Mouse (Mus musculus): ENCODE measurements around the gene Siah1a. TPM values are rescaled to one million over a fixed set of nuclear protein-coding genes. Genes with fewer than 3 reads are reported as not detected.

The Siah1a gene
- 38.6 and 41.6 TPM in 2 replicates for polyA plus RNA-seq (2015; fragmentation: Nextera tagmentation; extraction: Ambion mirVana)

DNA sequence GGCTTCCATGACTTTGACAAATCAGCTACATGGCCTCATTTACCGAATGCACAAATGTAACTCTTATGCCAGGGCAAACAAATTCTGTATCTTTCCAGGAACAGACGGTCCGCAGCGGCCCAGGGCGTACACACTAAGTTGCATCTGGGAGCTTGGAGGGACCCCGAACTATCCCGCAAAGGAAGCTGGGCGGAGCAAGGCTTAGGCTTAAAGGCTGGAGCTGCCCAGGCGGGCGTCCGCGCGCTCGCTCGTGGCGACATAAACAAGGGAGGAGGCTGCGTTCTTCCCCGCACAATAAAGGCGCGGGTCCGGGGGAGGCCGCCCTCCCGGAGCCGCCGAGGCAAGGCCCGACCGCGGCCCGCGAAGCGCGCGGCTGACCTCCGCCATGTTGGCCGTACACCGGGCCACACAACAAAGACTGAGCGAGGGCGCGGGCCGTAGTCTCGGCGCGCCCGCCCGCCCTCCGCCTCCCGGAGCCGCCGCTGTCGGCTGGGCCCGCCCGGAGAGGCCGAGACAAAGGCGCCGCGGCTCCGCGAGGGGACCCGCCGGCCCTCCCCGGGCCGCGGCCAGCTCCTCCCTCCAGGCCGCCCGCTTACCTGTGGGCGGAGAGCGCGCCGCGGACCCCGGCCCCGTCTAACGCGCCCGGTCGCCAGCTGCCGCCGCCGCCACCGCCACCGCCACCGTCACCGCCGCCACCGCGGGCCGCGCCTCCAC lies at the start of gene Siah1a, which contains the start of gene Gm10638:
Siah1a (minus strand) TSS at position 714 of the 714 bp plus-strand sequence.
Gm10638 (plus strand) TSS at position 479 of the 714 bp plus-strand sequence.
- Histone ChIP-seq H3K4me3 (peak within 1 kb of the TSS; percentile 87), H3K4me2 (peak within 1 kb of the TSS; percentile 62), H3K27ac (peak within 1 kb of the TSS; percentile 97), H3K9me3 (no peaks in the 10 kb centered on the region), H3K9ac (peak within 1 kb of the TSS; percentile 92), H3K4me1 (peaks cover 7% of the 10 kb centered on the region), H3K27me3 (no peaks in the 10 kb centered on the region), H3K36me3 (no peaks in the 10 kb centered on the region)
- ATAC-seq (ENCODE audit: insufficient number of reproducible peaks, low FRiP score, low TSS enrichment, low read depth) = peak; percentile 70
- under 1% methylated on average over 64 of the region's 88 CpGs for WGBS

DNA sequence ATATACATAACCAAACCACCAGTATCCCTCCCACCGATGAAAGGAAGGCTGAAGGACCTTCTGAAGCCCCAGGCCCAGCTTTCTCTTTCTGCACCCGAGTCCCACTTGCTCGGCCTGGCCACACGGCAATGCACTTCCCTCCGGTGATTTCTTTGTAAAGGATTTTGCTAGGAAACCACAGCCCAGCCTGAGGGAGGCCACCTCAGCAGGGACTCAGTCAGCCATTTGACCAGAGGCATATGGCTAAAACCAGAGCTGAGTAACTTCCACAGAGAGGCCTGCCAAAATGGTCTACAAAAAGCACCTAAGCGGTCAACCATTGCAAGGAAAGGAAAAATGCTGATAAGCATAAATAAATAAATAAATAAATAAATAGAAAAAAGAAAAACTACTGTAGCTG lies 49.0 kb upstream of the Siah1a start:
- no peak overlapping the region for H3K4me2 ChIP-seq
- WGBS = 45% methylated on average over 6 of the region's 6 CpGs
- no peak for ATAC-seq (ENCODE audit: insufficient number of reproducible peaks, low FRiP score, low TSS enrichment, low read depth)

DNA sequence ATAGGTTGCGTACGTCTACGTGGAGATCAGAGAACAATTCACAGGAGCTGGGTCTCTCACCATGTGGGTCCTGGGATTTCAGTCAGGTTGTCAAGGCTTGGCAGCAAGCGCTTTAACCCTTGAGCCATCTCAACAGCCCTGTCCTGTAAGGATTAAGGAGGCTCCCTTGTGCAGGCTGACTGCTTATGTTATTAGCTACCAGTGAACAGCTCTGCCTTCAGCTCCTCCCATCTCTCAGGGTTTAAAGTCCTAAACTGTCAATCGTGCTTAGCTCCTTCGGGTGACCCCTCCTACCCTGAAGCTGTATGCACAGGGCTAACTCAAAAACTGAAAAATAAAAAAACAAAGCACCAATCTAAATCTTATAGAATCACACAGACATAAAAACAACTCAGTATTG lies 45.8 kb upstream of the Siah1a start:
- H3K27me3 ChIP-seq = no peaks in the 10 kb centered on the region
- no peaks in the 10 kb centered on the region for H3K36me3 ChIP-seq
- H3K9me3 ChIP-seq = no peaks in the 10 kb centered on the region
- H3K4me1 ChIP-seq = peaks cover 11% of the 10 kb centered on the region
- no peak overlapping the region for H3K4me2 ChIP-seq
- H3K4me3 ChIP-seq = no peak overlapping the region
- 86% methylated on average over 6 of the region's 6 CpGs for WGBS
- H3K9ac ChIP-seq = no peak overlapping the region
- no peak for ATAC-seq (ENCODE audit: insufficient number of reproducible peaks, low FRiP score, low TSS enrichment, low read depth)
- no peak overlapping the region for H3K27ac ChIP-seq

More for the DNA sequence above, 49.0 kb upstream of the Siah1a start:
- Histone ChIP-seq H3K9ac (no peak overlapping the region), H3K9me3 (no peaks in the 10 kb centered on the region), H3K4me3 (no peak overlapping the region), H3K27me3 (no peaks in the 10 kb centered on the region), H3K4me1 (no peaks in the 10 kb centered on the region), H3K36me3 (no peaks in the 10 kb centered on the region), H3K27ac (no peak overlapping the region)

DNA sequence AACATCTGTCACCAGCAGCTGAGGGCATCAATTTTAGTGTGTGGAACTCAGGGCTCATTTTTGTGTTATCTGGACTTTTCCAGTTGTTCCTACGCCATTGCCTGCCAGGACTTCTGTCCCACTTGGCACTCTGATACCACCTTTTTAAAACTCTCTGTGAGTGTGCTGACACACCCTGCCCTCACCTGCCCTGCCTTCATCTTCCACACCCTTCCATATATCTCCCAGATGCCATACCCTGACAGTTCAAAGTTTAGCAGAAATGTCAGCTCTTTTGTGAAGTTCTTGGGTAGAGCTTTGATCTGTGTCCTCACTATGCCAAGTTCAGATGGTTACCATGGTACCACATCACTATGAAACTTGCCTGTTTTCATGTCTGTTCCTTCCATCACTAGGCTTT lies 43.8 kb upstream of the Siah1a start:
- H3K27ac ChIP-seq = no peak overlapping the region
- ATAC-seq (ENCODE audit: insufficient number of reproducible peaks, low FRiP score, low TSS enrichment, low read depth) = no peak
- no peaks in the 10 kb centered on the region for H3K36me3 ChIP-seq
- H3K4me3 ChIP-seq = no peak overlapping the region
- no peak overlapping the region for H3K9ac ChIP-seq
- H3K4me1 ChIP-seq = peaks cover 11% of the 10 kb centered on the region
- no peak overlapping the region for H3K4me2 ChIP-seq
- WGBS = 88% methylated on average over 1 of the region's 1 CpGs
- H3K9me3 ChIP-seq = no peaks in the 10 kb centered on the region
- H3K27me3 ChIP-seq = no peaks in the 10 kb centered on the region

DNA sequence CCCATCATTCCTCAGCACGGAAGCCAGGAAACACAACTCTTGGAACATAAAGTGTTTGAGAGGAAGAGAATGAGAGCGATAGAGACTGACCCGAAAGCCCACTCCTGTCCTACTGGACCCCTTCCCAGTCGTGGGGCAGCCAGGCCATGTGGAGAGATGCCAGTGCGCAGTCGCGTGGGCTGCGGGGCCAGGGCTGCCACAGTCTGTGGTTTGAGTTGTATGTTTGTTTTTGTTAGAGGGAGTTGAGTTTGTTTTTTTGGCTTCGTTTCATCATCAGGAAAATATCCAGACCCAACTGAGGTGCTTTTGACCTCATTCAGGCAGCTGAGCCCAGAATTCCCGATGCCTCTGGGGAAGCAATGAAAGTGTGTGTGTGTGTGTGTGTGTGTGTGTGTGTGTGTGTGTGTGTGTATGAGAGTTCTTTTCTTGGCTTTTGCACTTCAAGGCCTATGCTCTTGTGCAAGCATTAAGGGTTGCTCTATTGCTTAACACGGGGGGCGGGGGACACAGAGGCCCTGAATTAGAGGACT lies 42.2 kb upstream of the Siah1a start:
- WGBS = 54% methylated on average over 12 of the region's 12 CpGs
- H3K27ac ChIP-seq = peak overlapping the region; percentile 71
- no peak for ATAC-seq (ENCODE audit: insufficient number of reproducible peaks, low FRiP score, low TSS enrichment, low read depth)

DNA sequence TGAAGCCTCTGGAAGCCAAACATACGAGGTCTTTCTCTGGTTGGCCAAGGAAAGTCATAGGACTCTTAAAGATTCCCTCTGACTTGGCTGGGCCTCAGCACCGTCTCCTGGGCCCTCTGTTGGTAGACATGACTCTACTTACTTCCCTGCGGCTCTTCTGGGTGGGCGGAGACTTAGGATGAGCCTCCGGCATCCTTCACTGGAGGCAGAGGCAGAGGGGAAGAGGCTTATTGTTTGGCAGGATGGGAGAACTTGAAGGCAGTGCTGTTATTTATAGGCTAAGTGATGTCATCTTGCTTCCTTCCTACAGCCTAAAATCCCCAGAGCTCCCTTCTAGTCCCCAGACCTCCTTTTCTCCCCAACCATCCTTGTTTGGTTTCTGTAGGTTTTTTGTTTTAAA lies 40.8 kb upstream of the Siah1a start:
- Histone ChIP-seq H3K4me3 (no peak overlapping the region), H3K4me1 (peaks cover 11% of the 10 kb centered on the region), H3K4me2 (no peak overlapping the region), H3K36me3 (no peaks in the 10 kb centered on the region), H3K9ac (no peak overlapping the region), H3K27me3 (no peaks in the 10 kb centered on the region), H3K9me3 (no peaks in the 10 kb centered on the region), H3K27ac (0 out of 2 replicates have a peak overlapping the region, but pooled peaks have one; percentile 18)
- WGBS = 53% methylated on average over 5 of the region's 5 CpGs
- ATAC-seq (ENCODE audit: insufficient number of reproducible peaks, low FRiP score, low TSS enrichment, low read depth) = no peak

More for the DNA sequence above, 42.2 kb upstream of the Siah1a start:
- Histone ChIP-seq H3K4me3 (no peak overlapping the region), H3K9me3 (no peaks in the 10 kb centered on the region), H3K4me2 (0 out of 2 replicates have a peak overlapping the region, but pooled peaks have one; percentile 20), H3K9ac (no peak overlapping the region), H3K4me1 (peaks cover 11% of the 10 kb centered on the region), H3K36me3 (no peaks in the 10 kb centered on the region), H3K27me3 (no peaks in the 10 kb centered on the region)

DNA sequence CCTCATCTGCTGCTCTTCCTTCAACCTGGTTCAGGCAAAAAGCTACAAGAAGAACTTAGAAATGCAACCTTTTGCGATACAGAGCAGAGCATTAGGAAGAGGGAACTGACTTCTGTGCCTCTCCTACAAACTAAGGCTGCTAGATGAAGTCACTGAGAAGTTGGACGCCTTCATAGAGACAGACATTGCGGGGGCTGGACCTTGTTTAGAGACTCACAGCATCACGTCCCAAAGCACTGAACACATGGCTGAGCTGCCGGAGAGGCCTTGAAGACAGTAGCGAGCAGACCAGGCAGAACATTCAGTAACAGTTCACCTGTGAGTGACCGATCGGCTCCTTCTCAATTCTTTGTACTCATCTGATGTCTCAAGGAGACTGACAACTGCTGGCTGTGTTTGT lies 35.4 kb upstream of the Siah1a start:
- Histone ChIP-seq H3K27me3 (no peaks in the 10 kb centered on the region), H3K9ac (no peak overlapping the region), H3K4me3 (no peak overlapping the region), H3K9me3 (no peaks in the 10 kb centered on the region), H3K27ac (no peak overlapping the region), H3K36me3 (no peaks in the 10 kb centered on the region), H3K4me1 (no peaks in the 10 kb centered on the region), H3K4me2 (no peak overlapping the region)
- no peak for ATAC-seq (ENCODE audit: insufficient number of reproducible peaks, low FRiP score, low TSS enrichment, low read depth)
- WGBS = 89% methylated on average over 8 of the region's 8 CpGs

DNA sequence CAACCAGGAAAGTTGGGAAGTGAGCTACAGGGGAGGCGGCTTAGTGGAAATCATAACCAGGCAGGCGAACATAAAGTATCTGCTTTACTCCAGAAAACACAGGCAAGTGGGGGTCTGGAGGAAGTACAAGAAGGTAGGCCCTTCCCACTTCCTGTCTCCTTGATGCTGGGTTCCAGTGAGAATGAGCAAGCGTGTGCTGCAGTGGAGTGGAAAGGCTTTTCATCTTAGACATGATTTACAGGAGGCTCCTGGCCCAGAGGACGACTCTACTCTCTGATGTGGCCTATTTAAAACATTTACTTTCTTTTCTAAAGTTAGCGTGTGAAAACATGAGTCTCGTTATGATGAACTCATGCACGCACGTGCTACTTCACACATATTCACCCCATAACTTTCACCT lies 33.5 kb upstream of the Siah1a start:
- no peak overlapping the region for H3K27ac ChIP-seq
- 44% methylated on average over 8 of the region's 8 CpGs for WGBS
- no peaks in the 10 kb centered on the region for H3K4me1 ChIP-seq
- H3K27me3 ChIP-seq = no peaks in the 10 kb centered on the region
- no peaks in the 10 kb centered on the region for H3K9me3 ChIP-seq
- H3K9ac ChIP-seq = no peak overlapping the region
- no peak overlapping the region for H3K4me2 ChIP-seq
- no peak overlapping the region for H3K4me3 ChIP-seq
- ATAC-seq (ENCODE audit: insufficient number of reproducible peaks, low FRiP score, low TSS enrichment, low read depth) = no peak
- H3K36me3 ChIP-seq = no peaks in the 10 kb centered on the region

DNA sequence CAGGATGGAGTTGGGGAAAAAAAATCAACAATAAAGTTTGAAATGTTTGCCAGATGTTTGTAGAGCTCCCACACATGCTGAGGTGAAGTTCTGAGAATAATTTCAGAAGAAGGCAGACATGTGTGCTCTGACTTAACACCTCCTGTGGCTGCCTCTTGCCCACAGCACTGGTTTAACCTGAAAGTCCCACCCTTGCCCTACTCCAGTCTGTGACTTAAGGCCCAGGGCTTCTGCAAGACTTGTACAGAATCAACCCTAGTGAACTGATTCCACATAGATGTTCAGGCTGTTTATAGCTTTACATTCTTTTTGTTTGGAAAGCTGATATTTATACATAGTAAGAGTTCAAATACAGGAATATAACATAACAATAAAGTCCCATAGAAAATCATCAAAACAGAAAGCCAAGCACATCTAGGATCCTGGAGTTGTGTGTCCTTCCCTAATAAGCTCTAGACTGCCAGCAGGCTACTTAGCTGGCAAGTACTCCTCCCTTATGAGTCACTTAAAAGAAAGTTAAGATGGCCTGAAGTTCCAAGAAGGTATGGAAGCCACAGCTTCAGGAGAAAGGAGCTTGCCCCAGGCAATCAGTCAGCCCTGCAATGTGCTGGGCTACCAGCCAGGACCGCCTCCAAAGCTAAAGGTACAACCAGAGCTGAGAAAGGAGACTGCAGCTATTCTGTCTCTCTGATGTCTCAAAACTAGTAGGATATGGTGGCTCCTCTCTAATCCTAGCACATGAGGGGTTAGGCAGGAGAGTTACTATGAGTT lies 24.4 kb upstream of the Siah1a start:
- H3K4me3 ChIP-seq = no peak overlapping the region
- no peak overlapping the region for H3K9ac ChIP-seq
- no peak for ATAC-seq (ENCODE audit: insufficient number of reproducible peaks, low FRiP score, low TSS enrichment, low read depth)
- H3K4me2 ChIP-seq = no peak overlapping the region
- H3K4me1 ChIP-seq = no peaks in the 10 kb centered on the region
- H3K9me3 ChIP-seq = no peaks in the 10 kb centered on the region
- H3K27ac ChIP-seq = no peak overlapping the region
- no peaks in the 10 kb centered on the region for H3K36me3 ChIP-seq
- WGBS = 68% methylated on average over 1 of the region's 1 CpGs
- H3K27me3 ChIP-seq = no peaks in the 10 kb centered on the region

DNA sequence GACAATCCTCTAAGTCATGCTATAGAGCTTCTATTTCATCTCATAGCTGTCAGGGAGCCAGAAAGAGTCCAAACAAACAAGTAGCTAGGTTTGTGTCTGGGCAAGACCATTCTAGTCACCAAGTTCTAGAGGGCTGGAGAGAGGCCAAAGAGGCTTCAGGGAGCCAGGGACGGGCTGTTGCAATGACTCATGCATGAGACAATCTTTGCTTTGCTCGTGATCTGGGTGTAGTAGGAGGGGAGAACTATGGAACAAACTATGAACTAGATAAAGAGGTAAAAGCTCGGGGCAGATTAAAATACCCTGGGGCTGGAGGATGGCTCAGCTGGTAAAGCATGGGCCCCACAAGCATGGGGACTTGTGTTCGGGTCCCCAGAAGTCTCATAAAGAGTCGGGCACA lies 22.8 kb upstream of the Siah1a start:
- no peaks in the 10 kb centered on the region for H3K27me3 ChIP-seq
- H3K4me3 ChIP-seq = no peak overlapping the region
- 52% methylated on average over 5 of the region's 5 CpGs for WGBS
- no peaks in the 10 kb centered on the region for H3K9me3 ChIP-seq
- no peak overlapping the region for H3K4me2 ChIP-seq
- H3K9ac ChIP-seq = no peak overlapping the region
- H3K36me3 ChIP-seq = no peaks in the 10 kb centered on the region
- no peak for ATAC-seq (ENCODE audit: insufficient number of reproducible peaks, low FRiP score, low TSS enrichment, low read depth)
- H3K4me1 ChIP-seq = no peaks in the 10 kb centered on the region
- no peak overlapping the region for H3K27ac ChIP-seq

DNA sequence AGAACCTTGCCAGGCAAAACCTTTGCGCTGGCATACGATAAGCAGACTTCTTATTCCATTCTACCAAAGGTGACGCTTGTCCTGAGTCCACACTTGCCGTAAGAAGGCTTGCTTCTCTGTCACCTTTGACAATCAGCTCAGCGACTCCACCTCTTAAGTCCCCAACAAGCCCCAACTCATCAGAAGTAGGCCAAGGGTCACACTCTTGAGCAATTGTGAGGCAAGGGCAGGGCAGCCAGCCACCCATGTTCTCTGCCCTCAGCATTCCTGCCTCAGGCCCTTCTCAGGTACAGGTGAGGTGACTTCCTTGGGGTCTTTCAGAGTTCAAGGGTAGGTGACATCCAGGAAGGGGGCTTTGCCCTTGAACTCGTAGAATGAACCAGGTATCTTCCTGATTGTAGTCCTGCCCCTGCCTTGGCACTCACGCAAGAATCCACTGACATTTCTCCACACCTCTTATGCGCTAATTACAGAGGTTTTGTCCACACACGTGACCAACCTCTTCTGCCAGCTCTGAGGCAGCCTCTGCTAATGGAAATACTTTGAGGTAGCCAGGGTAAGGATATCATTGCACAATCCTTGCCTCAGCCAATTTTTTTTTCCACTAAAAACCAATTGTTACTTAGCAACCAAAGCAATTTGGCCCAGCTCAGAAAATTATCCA lies 20.9 kb upstream of the Siah1a start:
- no peaks in the 10 kb centered on the region for H3K27me3 ChIP-seq
- H3K9me3 ChIP-seq = no peaks in the 10 kb centered on the region
- ATAC-seq (ENCODE audit: insufficient number of reproducible peaks, low FRiP score, low TSS enrichment, low read depth) = no peak
- 78% methylated on average over 9 of the region's 9 CpGs for WGBS
- no peaks in the 10 kb centered on the region for H3K36me3 ChIP-seq
- no peak overlapping the region for H3K4me2 ChIP-seq
- no peak overlapping the region for H3K9ac ChIP-seq
- no peaks in the 10 kb centered on the region for H3K4me1 ChIP-seq
- no peak overlapping the region; the same call in 1 of the 2 replicates for H3K27ac ChIP-seq
- H3K4me3 ChIP-seq = no peak overlapping the region
